Mouse (Mus musculus) heart, postnatal 0 days (tissue): ENCODE results near the gene Runx1.

Experiments
- CTCF ChIP-seq: IDR thresholded peaks from 2 replicates; pipeline ENCODE4 v1.5.1; 2016; ENCODE audit warnings: antibody characterized with exemption, control low read depth, low read depth
- EP300 ChIP-seq: IDR thresholded peaks from 2 replicates; pipeline ENCODE4 v1.6.1; 2016; ENCODE audit warnings: antibody characterized with exemption, low read depth

GRCm38 (mm10) chr16:92632115-92632763, 193.7 kb downstream of the Runx1 start:
- TF ChIP-seq CTCF (no peak), EP300 (no peak)
